Mouse (Mus musculus): ENCODE data around the gene Fcer1g. TPM values are rescaled to one million over a fixed set of nuclear protein-coding genes. Genes with fewer than 3 reads are reported as not detected.
"Not testable (repeated sequence)": the region's sequence is repeated elsewhere in the genome, so short reads cannot be mapped to it uniquely, and the experiment has no call there.

Fcer1g gene
- polyA plus RNA-seq, 1 experiment from 2014 or later: 55.3 TPM

DNA sequence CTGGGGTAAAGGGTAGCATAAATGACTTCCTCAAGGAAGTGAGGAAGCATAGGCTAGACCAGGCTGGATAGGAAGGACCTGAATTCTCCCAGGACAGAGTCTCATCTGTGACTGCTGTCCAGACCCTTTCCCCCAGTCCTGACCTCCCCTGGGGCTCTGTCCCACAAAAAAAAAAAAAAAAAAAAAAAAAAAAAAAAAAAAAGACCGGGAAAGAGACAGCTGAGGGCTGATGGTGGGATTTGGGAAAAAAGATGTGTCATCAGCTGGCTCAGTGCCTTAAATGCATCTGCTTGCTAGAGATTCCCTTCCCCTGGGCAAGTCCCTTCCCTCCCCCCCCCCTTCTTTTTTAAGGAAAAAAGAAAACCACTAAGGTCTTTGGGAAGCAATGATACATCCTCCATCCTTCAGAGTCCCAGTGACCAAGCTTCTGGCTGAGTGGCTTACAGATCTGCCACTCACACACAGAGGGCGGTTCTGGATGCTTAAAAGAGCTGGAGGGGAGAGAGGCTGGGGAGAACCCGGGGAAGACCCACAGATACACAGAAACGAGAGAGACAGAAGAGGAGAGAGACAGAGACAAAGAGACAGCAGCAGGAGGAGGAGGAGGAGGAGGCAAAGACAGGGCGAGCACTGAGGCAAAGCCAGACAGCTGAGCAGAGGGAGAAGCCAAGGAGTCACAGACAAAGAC lies 15.9 kb upstream of the Fcer1g start, which contains the start of gene Adamts4:
Gene Adamts4, plus strand, starts transcription at position 509 of the 688 bp plus-strand sequence.
- DNase-seq (ENCODE audit: low spot score): peak; percentile 62
- WGBS: 29% methylated on average over 4 of the region's 5 CpGs
- Histone ChIP-seq H3K4me3 (ENCODE audit: low read depth, low read length) (peak within 1 kb of the TSS; percentile 28), H3K27ac (ENCODE audit: low read depth) (peak within 1 kb of the TSS; percentile 71), H3K36me3 (ENCODE audit: control insufficient read depth, insufficient read depth, low read length) (0 out of 2 replicates have a peak, but pooled peaks cover 7% of the 10 kb centered on the region), H3K4me2 (ENCODE audit: low read length) (peak within 1 kb of the TSS; percentile 60), H3K9me3 (ENCODE audit: control insufficient read depth, low read length) (no peaks in the 10 kb centered on the region), H3K4me1 (replicated peaks; ENCODE audit: control insufficient read depth, insufficient read depth, low read length) (peaks cover 47% of the 10 kb centered on the region), H3K27me3 (replicated peaks; ENCODE audit: control insufficient read depth, insufficient read depth, low read length) (no peaks in the 10 kb centered on the region), H3K9ac (ENCODE audit: low read length) (peak within 1 kb of the TSS; percentile 25)
- ATAC-seq (replicated peaks; ENCODE audit: low FRiP score, low TSS enrichment, low read depth): no peak

DNA sequence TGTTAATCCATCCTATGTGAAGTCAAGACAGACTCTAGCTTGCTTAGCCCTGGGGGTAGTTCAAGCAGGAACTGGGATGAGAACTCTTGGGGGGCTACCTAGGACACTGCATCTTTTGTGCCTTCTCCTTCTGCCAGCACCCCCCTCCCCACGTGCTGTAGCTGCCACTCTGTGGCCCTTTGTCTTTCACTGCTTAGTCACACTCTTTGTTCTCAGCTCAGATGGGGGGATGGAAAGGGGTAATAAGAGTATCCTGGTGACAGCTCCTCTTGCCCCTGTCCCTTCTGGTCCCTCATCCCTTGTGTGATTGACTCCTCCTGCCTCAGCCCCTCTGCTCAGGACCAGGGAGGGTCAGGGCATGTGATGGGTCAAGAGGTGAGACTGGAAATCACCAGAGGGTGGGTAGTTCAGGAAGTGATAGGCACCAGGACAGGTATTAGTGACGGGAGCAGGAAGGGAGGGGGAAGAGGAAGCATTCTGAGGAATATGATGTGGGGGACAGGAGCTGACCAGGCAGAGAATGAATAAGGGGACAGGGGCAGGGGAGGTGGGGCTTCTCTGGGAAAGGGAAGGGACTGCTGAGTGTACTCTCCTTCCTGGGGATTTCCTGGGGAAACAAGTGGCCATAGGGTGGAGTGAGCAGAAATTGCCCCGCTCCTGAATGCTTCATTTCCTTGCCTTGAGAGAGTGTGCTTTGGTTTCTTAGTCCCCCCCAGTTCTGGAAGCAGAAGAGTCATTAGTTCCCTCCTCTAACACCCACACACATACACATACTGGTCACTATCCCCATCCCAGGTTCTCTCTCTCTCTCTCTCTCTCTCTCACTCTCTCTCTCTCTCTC lies 14.4 kb upstream of the Fcer1g start:
- Histone ChIP-seq H3K4me3 (ENCODE audit: low read depth, low read length) (no peak overlapping the region), H3K4me2 (ENCODE audit: low read length) (no peak overlapping the region; the same call in 1 of the 2 replicates), H3K9me3 (ENCODE audit: control insufficient read depth, low read length) (no peaks in the 10 kb centered on the region), H3K27ac (ENCODE audit: low read depth) (peak overlapping the region; percentile 92), H3K36me3 (ENCODE audit: control insufficient read depth, insufficient read depth, low read length) (peaks cover 16% of the 10 kb centered on the region; the same call in 1 of the 2 replicates), H3K27me3 (replicated peaks; ENCODE audit: control insufficient read depth, insufficient read depth, low read length) (no peaks in the 10 kb centered on the region), H3K4me1 (replicated peaks; ENCODE audit: control insufficient read depth, insufficient read depth, low read length) (peaks cover 47% of the 10 kb centered on the region), H3K9ac (ENCODE audit: low read length) (no peak overlapping the region)
- 42% methylated on average over 2 of the region's 3 CpGs for WGBS
- no peak for DNase-seq (ENCODE audit: low spot score)
- ATAC-seq (replicated peaks; ENCODE audit: low FRiP score, low TSS enrichment, low read depth): no peak

DNA sequence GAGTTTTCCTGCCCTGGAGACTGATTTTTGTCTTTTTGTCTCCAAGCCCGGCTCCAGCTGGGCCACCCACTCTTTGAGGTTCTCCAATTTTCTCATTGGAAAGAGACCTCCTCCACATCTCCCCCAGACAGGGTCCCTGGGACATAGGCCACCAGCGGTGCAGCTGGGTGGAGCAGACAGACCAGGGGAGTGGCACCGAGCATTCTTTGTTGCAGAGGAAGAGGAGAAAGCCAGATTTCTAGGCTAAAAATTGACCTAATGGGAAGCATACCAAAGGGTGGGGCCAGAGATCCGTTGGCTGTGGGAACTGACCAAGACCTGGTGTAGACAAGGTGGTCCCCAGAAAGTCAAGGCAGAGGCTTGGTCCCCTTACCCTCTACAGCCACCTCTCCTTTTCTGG lies 13.8 kb upstream of the Fcer1g start:
- DNase-seq (ENCODE audit: low spot score) (no peak), ATAC-seq (replicated peaks; ENCODE audit: low FRiP score, low TSS enrichment, low read depth) (no peak)
- 43% methylated on average over 4 of the region's 4 CpGs for WGBS
- Histone ChIP-seq H3K9me3 (ENCODE audit: control insufficient read depth, low read length) (no peaks in the 10 kb centered on the region), H3K4me2 (ENCODE audit: low read length) (peak overlapping the region; percentile 69), H3K27ac (ENCODE audit: low read depth) (peak overlapping the region; percentile 92), H3K4me3 (ENCODE audit: low read depth, low read length) (peak overlapping the region; percentile 89), H3K9ac (ENCODE audit: low read length) (peak overlapping the region; percentile 50; the same call in 1 of the 2 replicates), H3K27me3 (replicated peaks; ENCODE audit: control insufficient read depth, insufficient read depth, low read length) (no peaks in the 10 kb centered on the region), H3K4me1 (replicated peaks; ENCODE audit: control insufficient read depth, insufficient read depth, low read length) (peaks cover 47% of the 10 kb centered on the region), H3K36me3 (ENCODE audit: control insufficient read depth, insufficient read depth, low read length) (peaks cover 23% of the 10 kb centered on the region)

DNA sequence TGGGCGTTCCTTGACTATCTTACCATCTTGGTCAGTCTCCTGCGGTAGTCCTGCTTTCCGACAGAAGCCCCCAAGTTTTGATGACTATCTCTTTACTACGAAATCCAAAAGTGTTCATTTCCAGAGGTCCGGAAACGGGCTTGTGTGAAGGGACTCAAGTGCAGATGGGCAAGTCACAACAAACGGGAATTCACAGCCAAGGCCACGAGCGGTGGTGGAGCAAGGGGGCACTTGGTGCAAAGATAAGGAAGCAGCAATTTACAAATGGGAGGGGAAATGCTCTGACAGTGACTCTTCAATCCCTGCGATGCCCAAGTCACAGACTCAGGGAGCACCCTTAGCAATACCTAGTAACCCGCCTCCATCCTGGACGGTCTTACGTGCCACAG lies 13.3 kb upstream of the Fcer1g start:
- Histone ChIP-seq H3K27ac (ENCODE audit: low read depth) (peak overlapping the region; percentile 92), H3K4me1 (replicated peaks; ENCODE audit: control insufficient read depth, insufficient read depth, low read length) (peaks cover 47% of the 10 kb centered on the region)
- WGBS: 11% methylated on average over 13 of the region's 13 CpGs

DNA sequence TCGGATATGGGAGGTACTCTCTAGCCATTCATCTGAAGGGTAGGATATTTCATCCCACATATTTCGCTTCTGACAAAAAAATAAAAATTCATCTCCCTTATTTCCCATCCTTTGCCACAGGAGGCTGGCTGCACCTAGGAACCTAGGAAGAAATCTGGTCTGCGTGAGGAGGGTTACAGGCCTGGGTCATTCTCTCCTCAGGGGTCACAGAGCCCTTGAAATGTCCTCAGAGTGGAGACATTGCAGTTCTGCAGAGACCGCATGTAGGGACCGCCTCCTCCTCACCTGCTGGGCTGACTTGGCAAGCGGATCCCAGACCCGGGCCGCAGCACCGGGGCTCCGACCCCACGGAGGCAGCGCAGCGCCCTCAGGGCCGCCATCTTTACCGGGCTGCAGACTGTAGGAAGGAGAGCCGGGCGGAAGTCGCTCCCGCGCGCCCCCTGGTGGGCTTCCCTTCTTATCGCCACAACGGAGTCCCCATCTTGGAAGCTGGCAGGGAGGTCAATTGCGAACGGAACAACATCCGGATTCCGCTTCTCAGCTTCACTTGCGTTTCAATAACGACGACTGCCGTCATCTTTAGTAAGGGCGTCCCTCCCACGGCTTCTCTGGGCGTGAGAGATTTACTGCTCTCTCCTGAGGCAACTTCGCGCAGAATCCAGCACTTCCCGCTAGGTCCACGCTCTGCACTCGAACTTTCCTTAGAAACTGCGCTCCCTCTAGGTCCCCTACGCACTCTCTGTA lies 12.7 kb upstream of the Fcer1g start:
- peak; percentile 97 for DNase-seq (ENCODE audit: low spot score)
- peak overlapping the region; percentile 91 for H3K9ac ChIP-seq (ENCODE audit: low read length)
- ATAC-seq (replicated peaks; ENCODE audit: low FRiP score, low TSS enrichment, low read depth): peak; percentile 92
- peaks cover 43% of the 10 kb centered on the region for H3K4me1 ChIP-seq (replicated peaks; ENCODE audit: control insufficient read depth, insufficient read depth, low read length)
- H3K27ac ChIP-seq (ENCODE audit: low read depth): peak overlapping the region; percentile 92
- H3K9me3 ChIP-seq (ENCODE audit: control insufficient read depth, low read length): no peaks in the 10 kb centered on the region
- peaks cover 33% of the 10 kb centered on the region for H3K36me3 ChIP-seq (ENCODE audit: control insufficient read depth, insufficient read depth, low read length)
- H3K4me3 ChIP-seq (ENCODE audit: low read depth, low read length): peak overlapping the region; percentile 89
- no peaks in the 10 kb centered on the region for H3K27me3 ChIP-seq (replicated peaks; ENCODE audit: control insufficient read depth, insufficient read depth, low read length)
- WGBS: under 1% methylated on average over 41 of the region's 41 CpGs
- H3K4me2 ChIP-seq (ENCODE audit: low read length): peak overlapping the region; percentile 69

More for the DNA sequence above, 13.3 kb upstream of the Fcer1g start:
- peaks cover 28% of the 10 kb centered on the region for H3K36me3 ChIP-seq (ENCODE audit: control insufficient read depth, insufficient read depth, low read length)
- H3K4me3 ChIP-seq (ENCODE audit: low read depth, low read length): peak overlapping the region; percentile 89
- peak overlapping the region; percentile 69 for H3K4me2 ChIP-seq (ENCODE audit: low read length)
- H3K27me3 ChIP-seq (replicated peaks; ENCODE audit: control insufficient read depth, insufficient read depth, low read length): no peaks in the 10 kb centered on the region
- H3K9me3 ChIP-seq (ENCODE audit: control insufficient read depth, low read length): no peaks in the 10 kb centered on the region
- DNase-seq (ENCODE audit: low spot score): no peak
- peak overlapping the region; percentile 50 for H3K9ac ChIP-seq (ENCODE audit: low read length)
- ATAC-seq (replicated peaks; ENCODE audit: low FRiP score, low TSS enrichment, low read depth): no peak

DNA sequence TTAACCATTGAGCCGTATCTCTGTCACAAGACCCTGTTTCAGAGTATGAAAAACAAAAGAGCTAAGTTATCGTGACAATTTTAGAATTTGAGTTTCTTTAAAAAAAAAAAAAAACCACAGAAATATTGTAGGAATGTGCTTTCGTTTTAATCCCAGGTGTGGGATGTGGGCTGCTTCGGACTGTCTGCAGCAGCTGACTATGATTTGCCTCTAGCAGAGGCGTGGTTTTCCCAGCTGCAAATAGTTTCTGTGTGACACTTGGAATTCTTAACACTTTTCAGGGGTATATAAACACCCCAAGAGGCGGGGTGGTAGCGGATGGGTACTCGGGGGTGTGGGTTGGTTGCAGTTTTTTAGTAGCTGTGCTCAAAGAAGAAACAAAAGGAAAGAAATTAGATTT lies 11.2 kb upstream of the Fcer1g start:
- ATAC-seq (replicated peaks; ENCODE audit: low FRiP score, low TSS enrichment, low read depth) (no peak), DNase-seq (ENCODE audit: low spot score) (no peak)
- no peak overlapping the region for H3K27ac ChIP-seq (ENCODE audit: low read depth)
- no peaks in the 10 kb centered on the region for H3K9me3 ChIP-seq (ENCODE audit: control insufficient read depth, low read length)
- peaks cover 30% of the 10 kb centered on the region for H3K4me1 ChIP-seq (replicated peaks; ENCODE audit: control insufficient read depth, insufficient read depth, low read length)
- no peak overlapping the region for H3K4me2 ChIP-seq (ENCODE audit: low read length)
- no peaks in the 10 kb centered on the region for H3K27me3 ChIP-seq (replicated peaks; ENCODE audit: control insufficient read depth, insufficient read depth, low read length)
- peaks cover 45% of the 10 kb centered on the region for H3K36me3 ChIP-seq (ENCODE audit: control insufficient read depth, insufficient read depth, low read length)
- no peak overlapping the region for H3K4me3 ChIP-seq (ENCODE audit: low read depth, low read length)
- 80% methylated on average over 8 of the region's 8 CpGs for whole genome bisulfite sequencing
- H3K9ac ChIP-seq (ENCODE audit: low read length): no peak overlapping the region

DNA sequence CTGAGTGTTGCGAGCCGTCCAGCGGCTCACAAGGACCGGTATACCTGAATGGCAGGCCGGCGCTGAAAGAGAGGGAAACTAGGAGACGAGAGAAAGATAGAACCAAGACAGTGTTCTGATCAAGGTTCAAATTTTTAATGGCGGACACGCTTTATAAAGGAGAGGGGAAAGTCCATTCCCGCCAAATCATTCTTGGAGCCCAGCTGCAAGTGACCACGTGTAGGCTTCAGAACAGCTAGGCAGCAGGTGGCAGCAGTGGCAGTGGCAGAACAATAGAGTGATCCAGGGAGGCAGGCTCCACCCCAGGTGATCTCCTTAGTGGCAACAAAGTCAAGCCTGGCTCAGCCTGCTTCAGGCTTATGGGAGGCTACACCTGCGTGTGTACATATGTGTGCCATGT lies 7.8 kb upstream of the Fcer1g start:
- H3K36me3 ChIP-seq (ENCODE audit: control insufficient read depth, insufficient read depth, low read length): peaks cover 79% of the 10 kb centered on the region
- not testable (repeated sequence) for H3K4me3 ChIP-seq (ENCODE audit: low read depth, low read length); ATAC-seq (replicated peaks; ENCODE audit: low FRiP score, low TSS enrichment, low read depth); H3K9me3 ChIP-seq (ENCODE audit: control insufficient read depth, low read length); H3K27me3 ChIP-seq (replicated peaks; ENCODE audit: control insufficient read depth, insufficient read depth, low read length); H3K9ac ChIP-seq (ENCODE audit: low read length); H3K27ac ChIP-seq (ENCODE audit: low read depth); DNase-seq (ENCODE audit: low spot score); H3K4me2 ChIP-seq (ENCODE audit: low read length)
- H3K4me1 ChIP-seq (replicated peaks; ENCODE audit: control insufficient read depth, insufficient read depth, low read length): peaks cover 10% of the 10 kb centered on the region
- 87% methylated on average over 12 of the region's 12 CpGs for WGBS

DNA sequence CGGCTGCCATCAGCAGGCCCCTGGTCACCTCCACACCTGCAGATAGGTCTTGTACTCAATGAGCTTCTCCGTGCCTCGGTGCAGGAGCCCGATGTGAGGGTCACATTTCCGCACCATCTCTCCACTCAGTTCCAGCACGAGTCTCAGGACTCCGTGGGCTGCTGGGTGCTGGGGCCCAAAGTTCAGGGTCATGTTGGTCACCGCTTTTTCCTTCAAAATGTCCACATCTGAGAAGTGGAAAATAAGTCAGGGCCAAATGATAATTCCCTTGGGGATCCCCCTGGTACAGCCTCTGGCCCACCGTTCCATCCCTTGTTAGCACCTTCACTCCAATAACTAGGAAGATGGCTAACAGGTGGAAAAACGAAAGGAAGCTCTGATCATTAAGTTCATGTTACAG lies 6.7 kb upstream of the Fcer1g start:
- peaks cover 89% of the 10 kb centered on the region for H3K36me3 ChIP-seq (ENCODE audit: control insufficient read depth, insufficient read depth, low read length)
- H3K4me3 ChIP-seq (ENCODE audit: low read depth, low read length): no peak overlapping the region
- H3K9me3 ChIP-seq (ENCODE audit: control insufficient read depth, low read length): no peaks in the 10 kb centered on the region
- WGBS: 91% methylated on average over 10 of the region's 10 CpGs
- ATAC-seq (replicated peaks; ENCODE audit: low FRiP score, low TSS enrichment, low read depth): no peak
- H3K27me3 ChIP-seq (replicated peaks; ENCODE audit: control insufficient read depth, insufficient read depth, low read length): no peaks in the 10 kb centered on the region
- no peak for DNase-seq (ENCODE audit: low spot score)
- no peak overlapping the region for H3K27ac ChIP-seq (ENCODE audit: low read depth)
- no peak overlapping the region for H3K4me2 ChIP-seq (ENCODE audit: low read length)
- H3K4me1 ChIP-seq (replicated peaks; ENCODE audit: control insufficient read depth, insufficient read depth, low read length): peaks cover 5% of the 10 kb centered on the region
- H3K9ac ChIP-seq (ENCODE audit: low read length): no peak overlapping the region
